Mouse (Mus musculus): ENCODE data around the gene Slc16a14.

The Slc16a14 gene

DNA sequence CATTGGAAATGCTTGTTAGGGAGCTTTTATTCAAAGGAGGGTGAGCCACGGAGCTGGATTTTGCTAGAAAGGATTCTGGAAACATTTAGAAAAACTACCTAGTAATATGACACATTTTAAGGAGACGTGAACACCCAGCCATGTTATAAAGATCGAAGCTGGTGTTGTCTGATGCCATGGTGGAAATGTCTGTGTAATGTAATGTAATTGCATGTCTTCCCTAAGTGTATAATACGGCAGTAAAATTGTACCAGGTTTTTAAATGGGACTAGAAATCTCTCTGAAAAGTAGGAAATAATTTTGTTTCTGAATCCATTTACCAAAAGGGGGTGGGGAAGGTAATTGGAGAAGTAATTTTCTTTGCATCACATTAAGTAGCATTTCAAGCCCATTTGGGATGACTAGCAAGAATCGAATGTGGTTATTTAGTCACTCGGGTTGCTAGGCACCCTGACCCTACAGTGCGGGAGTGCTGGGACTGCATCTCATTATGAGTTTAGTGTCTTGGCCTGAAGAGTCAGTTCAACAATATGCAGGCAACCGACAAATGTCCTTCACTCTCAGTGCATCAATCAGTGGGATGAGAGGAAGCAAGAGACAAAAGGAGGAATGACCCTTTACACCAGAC is 24.6 kb downstream of the Slc16a14 start:
- no peak for DNase-seq (ENCODE audit: low spot score in 2 of 2)

DNA sequence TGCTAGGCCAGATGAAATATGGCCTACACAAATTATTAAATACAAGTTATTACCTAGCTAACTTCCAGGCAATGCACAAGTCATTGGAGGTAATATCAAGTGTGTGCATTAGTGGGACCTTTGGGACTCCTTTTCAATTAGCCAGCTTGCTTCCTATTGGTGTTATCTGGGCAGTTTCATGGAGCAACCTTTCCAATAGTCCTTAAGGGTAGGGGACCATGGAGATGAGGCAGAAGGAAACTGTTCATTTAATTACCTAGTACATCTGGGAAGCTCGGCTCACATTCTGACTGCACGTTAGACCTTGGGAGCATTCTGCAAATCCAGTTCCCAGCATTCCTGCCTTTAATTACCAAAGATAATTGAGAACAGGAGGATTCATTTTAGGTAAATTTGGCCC is 30.5 kb downstream of the Slc16a14 start:
- no peak for DNase-seq (ENCODE audit: low spot score in 2 of 2)

DNA sequence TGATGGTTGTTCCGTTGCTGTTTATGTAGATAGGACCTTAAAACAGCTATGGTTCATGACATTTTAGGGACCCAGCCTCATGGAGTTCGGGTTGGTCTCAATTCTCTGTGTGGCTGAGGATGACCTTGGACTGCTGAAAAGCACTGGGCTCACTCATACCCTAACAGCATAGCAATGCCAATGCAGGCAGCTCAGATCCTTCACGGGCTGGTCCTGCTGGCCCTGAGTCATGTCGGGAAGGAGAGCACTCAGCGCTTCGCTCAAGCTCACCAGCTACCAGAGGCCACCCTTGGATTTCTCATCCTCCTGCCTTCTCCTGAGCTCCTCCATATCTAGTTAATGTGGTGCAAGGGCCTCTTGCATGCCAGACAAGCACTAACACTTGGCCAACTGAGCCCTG is 35.8 kb downstream of the Slc16a14 start:
- no peak for DNase-seq (ENCODE audit: low spot score in 2 of 2)

DNA sequence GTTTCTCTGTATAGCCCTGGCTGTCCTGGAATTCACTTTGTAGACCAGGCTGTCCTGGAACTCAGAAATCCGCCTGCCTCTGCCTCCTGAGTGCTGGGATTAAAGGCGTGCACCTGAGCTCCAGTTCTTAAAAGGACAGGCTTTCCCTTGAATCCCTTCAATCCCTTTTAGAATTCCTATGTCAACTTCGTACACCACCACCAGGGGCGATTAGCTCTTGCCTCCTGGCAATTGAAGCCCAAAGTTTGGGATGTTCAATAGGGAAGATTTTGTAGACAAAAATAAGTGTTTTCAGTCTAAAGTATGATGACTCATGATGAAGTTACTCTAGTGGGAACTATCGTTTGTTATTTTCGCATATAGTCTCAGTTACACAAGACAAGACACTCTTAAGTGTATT is 37.6 kb downstream of the Slc16a14 start:
- no peak for DNase-seq (ENCODE audit: low spot score in 2 of 2)

DNA sequence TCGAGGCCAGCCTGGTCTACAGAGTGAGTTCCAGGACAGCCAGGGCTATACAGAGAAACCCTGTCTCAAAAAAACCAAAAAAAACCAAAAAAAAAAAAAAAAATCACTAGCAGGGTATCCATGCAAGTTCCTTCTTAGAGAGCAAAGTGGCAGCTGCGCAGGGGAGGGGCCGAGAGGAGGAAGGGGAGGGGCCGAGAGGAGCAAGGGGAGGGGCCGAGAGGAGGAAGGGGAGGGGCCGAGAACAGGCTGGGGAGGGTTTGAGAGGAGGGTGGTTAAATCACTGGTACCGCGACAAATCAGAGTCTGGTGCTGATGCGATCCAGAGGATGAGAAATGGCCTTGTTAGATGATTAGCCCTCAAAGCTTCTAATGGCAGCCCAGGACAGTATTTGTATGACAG is 43.2 kb downstream of the Slc16a14 start:
- no peak for DNase-seq (ENCODE audit: low spot score in 2 of 2)

DNA sequence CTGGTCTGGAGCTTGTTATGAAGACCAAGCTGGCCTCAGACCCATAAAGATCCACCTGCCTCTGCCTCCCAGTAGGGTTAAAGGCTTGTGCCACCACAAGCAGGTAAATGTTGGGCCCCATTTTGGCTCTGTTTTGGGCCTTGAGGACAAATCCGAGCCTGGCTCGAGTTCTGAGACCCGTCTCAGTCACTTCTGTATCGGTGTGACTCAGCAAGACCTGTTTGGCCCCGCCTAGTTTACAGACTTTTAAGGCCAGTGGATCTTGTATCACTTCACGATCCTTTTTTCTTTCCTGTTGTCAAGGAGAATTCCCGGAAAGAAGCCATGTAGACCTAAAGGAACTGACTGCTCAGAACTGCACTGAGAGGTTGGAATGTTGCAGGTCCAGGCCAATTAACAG is 44.4 kb downstream of the Slc16a14 start:
- no peak for DNase-seq (ENCODE audit: low spot score in 2 of 2)

DNA sequence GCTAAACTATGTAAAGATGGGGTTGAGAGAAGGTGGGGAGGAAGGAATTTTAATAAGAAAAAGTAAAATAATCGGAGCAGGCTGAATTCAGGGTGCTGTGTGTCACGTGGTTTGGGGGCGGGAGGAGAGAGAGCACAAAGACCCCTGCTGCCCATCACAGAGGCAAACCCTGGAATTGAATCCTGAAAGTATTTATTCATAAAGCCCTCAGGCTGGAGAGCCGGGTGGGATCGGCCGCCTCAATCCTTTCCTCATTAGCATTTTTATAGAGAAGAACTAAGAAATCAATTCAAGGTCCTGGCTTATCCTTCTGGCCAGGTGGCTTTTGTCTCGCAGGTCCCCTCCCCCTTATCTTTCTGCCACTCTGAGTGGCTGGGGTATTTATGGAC is 44.9 kb downstream of the Slc16a14 start:
- DNase-seq (ENCODE audit: low spot score in 2 of 2) = no peak

DNA sequence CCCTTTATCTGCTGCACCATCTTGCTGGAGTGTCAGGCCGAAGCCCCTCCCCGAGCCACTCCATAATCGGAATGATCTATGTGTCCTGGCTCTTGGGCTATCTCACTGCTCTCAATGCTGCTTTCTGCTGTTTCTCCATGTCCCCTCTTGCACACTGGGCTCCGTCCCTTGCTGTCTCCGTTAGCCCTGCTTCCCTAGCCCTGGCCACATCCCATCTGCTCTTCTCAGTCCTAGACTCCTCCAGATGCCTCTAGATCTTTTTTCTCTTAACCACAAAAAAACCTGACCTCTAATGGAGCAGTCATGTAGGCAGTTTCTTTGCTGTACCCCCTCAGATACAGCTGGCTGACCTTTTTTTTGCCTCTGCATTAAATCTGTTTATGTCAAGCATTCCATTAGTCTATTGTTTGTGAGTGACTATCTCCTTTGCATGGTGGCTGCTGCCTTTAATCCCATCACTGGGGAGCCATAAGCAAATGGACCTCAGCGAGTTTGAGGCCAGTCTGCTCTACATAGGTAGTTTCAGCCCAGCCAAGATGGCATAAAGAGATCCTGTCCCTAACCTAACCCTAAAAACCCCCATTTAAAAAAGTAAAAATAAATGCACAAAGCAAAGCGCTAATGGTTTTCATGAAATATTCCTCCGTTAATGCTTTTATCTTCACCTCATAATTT is 45.5 kb downstream of the Slc16a14 start:
- no peak for DNase-seq (ENCODE audit: low spot score in 2 of 2)

DNA sequence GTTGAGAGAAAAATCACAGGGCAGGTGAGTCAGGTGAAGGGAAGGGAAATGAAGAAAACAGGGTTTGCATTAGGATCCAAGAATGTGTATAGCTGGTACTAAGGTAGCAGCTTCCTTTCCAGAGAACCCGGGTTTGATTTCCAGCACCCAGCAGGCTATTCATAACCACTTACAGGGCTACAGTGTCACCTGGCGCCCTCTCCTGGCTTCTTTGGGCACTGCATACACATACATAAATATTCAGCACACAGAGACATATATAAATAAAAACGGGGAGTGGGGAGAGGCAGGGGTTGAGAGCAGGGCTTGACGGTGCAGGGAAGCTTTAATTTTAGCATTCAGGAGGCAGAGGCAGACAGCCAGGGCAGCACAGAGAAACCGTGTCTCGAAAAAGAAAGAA is 49.0 kb downstream of the Slc16a14 start:
- no peak for DNase-seq (ENCODE audit: low spot score in 2 of 2)

DNA sequence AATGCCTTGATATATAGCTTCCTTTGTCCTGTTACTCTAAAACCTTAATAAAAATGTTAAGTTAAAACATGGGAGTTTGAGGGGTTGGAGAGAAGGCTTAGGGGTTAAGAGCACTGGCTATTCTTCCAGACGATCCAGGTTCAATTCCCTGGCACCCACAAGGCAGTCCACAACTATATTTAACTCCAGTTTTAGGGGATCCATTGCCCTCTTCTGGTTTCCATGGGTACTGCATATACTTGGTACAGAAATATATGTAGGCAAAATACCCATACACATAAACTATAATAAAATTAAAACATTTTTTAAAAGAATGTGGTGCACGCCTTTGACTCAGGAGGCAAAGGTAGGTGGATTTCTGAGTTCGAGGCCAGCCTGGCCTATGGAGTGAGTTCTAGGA is 49.8 kb downstream of the Slc16a14 start:
- DNase-seq (ENCODE audit: low spot score in 2 of 2) = no peak

DNA sequence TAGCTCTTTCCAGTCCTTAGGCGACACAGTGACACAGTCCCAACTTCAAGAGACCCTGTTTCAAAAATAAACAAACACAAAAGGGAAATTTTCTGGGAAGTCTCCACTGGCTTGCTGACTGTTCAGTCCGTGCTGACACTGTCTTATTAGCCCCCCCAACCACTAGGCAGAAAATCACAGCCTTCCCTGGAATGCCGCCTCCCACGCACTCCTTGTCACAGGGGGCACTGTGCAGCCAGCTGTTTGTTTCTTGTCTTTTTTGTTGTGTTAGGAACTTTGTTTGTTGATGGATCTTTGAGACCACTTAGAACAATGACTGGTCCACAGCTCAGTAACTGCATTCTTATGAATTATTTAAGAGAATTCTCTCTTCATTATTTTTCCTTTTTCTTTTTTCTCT is 51.0 kb downstream of the Slc16a14 start:
- no peak for DNase-seq (ENCODE audit: low spot score in 2 of 2)

DNA sequence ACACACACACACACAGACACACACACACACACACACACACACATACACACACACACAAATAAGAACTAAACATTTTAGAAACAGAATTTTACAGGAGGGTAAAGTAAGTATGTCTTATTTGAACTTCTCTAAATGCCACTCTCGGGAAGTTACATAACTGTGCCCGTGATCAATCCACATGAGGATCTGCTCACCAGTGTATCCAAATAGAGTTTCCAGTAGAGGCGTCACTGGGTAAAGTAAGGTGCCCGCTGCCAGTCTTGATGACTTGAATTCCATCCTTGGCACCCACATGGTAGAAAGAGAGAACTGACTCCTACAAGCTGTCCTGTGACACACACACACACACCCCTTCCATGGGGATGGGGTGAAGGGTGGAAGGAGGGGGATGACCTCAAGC is 52.0 kb downstream of the Slc16a14 start:
- DNase-seq (ENCODE audit: low spot score in 2 of 2) = no peak

DNA sequence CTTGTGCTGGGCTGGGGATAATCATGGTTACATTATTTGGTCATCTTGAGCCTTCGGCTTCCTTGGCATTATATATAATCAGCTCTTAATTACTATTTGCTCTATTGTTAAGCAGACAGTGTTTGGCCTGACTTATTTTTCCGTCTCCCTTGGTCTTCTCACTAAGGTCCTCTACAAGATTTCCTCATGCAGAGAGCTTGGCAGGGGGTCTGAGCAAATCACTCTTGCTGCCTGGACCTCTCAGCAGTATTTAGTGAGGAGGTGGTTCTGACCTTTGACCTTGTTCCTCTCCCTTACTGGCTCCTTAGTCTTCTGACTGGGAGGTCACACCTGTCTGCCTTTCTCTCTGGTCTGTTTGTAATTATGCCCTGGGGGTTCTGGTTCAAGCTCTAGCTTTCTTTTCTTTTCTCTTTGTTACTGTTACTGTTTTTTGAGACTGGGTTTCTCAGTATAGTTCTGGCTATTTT is 52.8 kb downstream of the Slc16a14 start:
- DNase-seq (ENCODE audit: low spot score in 2 of 2) = no peak

DNA sequence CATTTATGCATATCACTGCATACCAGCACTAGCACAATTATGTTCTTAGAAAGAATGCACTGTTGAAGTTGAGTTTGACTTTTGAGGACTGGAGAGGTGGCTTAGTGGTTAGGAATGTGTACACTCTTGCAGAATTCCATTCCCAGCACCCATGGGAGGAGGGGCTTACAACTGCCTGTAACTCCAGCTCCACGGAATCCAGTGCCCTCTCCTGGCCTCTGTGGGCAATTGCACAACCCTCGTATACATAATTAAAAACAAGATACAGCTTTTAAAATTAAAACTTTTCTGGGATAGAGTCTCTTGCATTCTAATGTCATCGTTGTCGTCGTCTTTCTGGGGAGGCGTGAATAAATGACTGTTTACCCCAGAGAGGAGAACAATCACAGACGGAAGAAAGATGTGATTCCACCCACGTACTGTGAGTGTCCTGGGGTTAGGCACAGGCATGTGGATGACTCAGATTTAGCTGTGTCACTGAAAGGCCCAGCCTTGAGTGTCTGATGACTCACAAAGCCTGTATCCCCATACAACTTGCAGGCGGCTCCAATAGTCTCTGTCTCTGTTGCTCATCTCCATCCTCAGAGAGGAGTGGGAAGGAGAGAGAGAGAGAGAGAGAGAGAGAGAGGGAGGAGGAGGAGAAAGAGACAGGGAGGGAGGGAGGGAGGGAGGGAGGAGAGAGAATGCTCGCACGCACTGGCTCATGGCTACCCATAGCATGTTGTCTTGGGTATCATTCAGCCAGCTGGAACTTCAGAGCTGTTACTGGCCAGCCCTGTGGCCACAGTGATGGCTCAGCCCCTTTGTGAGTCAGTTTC is 53.5 kb downstream of the Slc16a14 start:
- no peak for DNase-seq (ENCODE audit: low spot score in 2 of 2)

DNA sequence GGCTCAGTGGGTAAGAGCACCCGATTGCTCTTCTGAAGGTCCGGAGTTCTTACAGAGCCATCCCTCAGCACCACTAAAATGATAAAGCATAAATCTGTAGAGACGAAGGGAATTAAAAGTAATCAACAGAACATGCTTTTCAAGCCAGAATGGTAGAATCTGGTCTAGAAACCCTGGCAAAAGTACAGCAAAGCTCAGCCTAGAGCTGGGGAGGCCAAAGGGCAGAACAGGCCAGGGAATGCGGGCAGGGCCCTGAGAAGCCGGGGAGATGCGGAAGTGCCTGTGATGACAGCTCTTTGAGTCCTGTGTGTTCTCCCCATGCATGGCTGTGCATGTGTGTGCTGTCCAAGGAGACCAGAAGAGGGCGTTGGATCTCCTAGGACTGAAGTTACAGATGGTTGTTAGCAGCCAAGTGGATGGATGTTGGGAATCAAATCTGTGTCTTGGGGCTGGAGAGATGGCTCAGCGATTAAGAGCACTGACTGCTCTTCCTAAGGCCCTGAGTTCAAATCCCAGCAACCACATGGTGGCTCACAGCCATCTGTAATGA is 55.3 kb downstream of the Slc16a14 start:
- no peak for DNase-seq (ENCODE audit: low spot score in 2 of 2)

DNA sequence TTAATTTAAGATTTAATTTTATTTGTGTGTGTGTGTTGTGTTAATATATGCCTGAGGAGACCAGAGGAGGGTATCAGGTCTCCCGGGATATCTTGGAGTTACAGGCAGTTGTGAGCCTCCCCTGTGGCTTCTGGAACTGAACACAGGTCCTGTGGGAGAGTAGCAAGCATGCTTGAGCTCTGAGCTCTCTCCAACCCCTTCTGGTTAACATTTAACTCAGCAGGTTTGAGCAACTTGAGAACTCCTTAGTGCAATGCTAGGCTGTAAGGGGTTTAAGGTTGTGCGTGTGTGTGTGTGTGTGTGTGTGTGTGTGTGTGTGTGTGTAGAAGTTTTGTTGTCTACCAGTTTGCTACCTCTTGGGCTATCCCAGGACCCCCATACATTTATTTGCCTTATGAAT is 57.3 kb downstream of the Slc16a14 start:
- DNase-seq (ENCODE audit: low spot score in 2 of 2) = no peak

DNA sequence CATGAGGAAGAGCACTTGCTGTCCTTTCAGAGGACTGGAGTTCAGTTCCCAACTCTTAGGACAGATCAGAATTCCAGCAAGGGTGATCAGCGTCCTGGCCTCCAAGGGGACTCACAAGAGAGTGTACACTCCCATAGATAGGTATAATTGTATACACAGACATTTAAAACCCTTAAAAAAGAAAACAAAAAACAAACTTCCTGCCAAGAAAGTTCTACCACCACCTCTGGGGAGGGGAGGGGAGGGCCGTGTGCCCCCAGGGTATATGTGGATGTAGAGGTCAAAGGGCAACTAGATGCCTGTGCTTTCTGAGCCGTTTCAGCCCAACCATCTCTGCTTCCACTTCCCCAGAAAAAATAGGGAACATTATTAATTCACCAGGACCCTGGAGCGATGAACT is 62.0 kb downstream of the Slc16a14 start:
- no peak for DNase-seq (ENCODE audit: low spot score in 2 of 2)

DNA sequence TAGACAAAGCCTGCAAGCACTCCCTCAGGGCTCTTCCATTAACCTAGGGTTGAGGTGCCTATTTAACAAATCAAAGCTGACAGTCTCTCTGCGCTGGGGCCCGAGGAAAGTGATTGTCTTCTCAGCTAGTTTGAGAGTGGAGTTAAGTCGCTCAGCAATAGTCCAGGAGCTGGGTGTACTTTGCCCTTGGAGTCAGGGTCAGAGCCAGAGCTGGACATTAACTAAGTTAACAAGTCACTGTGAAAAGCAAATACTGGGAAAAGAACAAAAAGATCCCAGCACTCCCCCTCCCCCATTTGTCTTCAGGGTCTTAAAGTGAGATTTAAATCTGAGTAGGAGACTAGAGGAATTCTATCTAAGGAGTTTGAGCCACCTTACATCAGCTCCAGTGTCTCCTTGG is 62.8 kb downstream of the Slc16a14 start:
- no peak for DNase-seq (ENCODE audit: low spot score in 2 of 2)

DNA sequence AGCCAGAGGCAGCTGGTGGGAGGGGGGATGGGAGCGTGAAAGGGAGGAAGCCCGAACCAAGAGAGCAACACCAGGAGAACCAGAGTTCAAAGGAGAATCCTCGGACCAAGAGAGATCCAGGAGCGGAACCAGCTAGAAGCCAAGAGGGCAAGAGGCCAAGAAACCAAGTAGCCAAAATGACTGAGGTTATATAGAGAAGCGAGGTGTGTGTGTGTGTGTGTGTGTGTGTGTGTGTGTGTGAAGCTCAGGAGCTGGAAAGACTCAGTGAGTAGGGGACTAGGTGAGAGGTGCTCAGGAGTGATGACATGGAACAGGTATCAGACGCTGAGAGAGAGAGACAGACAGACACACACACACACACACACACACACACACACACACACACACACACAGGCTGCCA is 63.8 kb downstream of the Slc16a14 start:
- DNase-seq (ENCODE audit: low spot score in 2 of 2) = no peak

DNA sequence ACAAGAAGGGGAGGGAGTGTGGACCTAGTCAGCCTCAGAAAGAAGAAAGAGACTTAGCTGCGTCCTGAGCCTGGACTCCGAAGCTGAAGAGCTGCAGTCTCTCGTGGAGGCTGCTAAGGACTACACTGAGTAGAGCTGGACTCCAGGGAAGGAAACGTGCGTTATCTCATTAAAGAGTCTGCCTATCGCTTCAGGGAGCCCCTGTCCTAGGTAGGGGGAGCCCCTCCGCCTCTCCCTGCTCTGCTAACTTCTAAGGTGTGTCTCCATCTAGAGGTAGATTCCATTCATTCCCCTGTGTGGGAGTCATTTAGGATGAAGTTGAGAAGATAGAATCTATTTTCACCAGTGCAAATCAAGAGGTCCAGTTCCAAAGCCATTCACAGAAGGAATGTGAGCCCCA is 65.4 kb downstream of the Slc16a14 start:
- DNase-seq (ENCODE audit: low spot score in 2 of 2) = no peak

DNA sequence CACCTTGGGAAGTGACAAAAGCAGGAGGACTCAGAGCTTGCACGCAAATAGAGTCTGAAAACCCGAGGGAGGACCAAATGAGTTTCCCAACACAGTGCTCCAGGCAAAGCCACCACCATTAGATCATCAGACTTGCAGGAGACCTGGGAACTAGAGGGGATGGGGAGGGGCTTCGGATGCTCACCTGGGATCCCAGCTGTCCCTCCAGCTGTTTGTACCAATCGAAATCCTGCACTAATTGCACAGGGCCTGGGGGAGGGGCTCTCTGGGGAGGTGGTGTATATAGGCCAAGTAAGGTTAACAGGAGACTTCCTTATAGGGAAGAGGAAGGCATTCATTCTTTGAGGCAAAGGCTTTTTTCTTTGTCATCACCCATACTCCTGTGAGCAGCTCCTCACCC is 66.1 kb downstream of the Slc16a14 start:
- no peak for DNase-seq (ENCODE audit: low spot score in 2 of 2)

DNA sequence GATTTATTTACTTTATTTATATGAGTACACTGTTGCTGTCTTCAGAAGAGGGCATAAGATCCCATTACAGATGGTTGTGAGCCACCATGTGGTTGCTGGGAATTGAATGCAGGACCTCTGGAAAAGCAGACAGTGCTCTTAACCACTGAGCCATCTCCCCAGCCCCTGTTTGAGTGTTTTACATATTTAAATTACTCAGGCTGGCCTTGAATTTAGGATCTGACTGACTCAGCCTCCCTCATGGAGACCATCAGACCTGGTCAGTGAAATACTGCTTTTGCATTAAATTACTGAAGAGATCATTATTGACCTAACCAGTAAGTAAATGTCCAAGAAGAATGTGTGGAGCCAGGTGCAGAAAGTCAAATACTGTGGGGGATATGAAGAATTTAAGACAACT is 66.6 kb downstream of the Slc16a14 start:
- no peak for DNase-seq (ENCODE audit: low spot score in 2 of 2)
